Mouse (Mus musculus): ENCODE results near the gene Gm28035. TPM values are rescaled to one million over a fixed set of nuclear protein-coding genes. Genes with fewer than 3 reads are reported as not detected.
A peak's percentile ranks its signal among the peaks of the same experiment; 100 is the strongest.

Gm28035 gene
- total and polyA plus RNA-seq, 3 experiments = 0.27 to 0.64 (median 0.36) TPM

- TF ChIP-seq MAZ (IDR thresholded peaks at IDR 0.05; ENCODE audit: low read depth, low read length) = peak; percentile 93
Observed at GRCm38 (mm10) chr2:30286192-30287026, 46.0 kb downstream of the Gm28035 start, which contains the start of the genes Dolk and Nup188 (continued).

- peak overlapping the region; percentile 97 to 99 (median 99) for H3K4me3 ChIP-seq (replicated peaks in 1 of 3; ENCODE audit: low read depth in 2 of 3, low read length in 2 of 3, poor library complexity in 1 of 3)
- peaks cover 8 to 31% of the 10 kb centered on the region in 2 experiments for H3K4me1 ChIP-seq (ENCODE audit: control insufficient read depth in 1 of 2, insufficient read depth in 2 of 2)
- in situ Hi-C loops (cut with MboI; ENCODE audit: low pct_ligation_motif_present, low pct_unique_long_range_greater_than_20kb, low sequenced_read_pairs) (loop anchor here (5.0 kb wide), 1 partner anchor 100 kb away; no protein-coding TSS in a partner anchor), dilution Hi-C loops (cut with MboI; ENCODE audit: extremely low pct_ligation_motif_present, extremely low pct_unique_long_range_greater_than_20kb, low sequenced_read_pairs) (no loop called here)
- peak; percentile 52 for DNase-seq (ENCODE audit: extremely low read depth)
- H3K9me3 ChIP-seq (replicated peaks; ENCODE audit: low read length) = no peaks in the 10 kb centered on the region
- H3K36me3 ChIP-seq (replicated peaks in 1 of 2; ENCODE audit: control insufficient read depth in 1 of 2, insufficient read depth in 1 of 2, low read length in 1 of 2) = peaks cover 7 to 38% of the 10 kb centered on the region in 2 experiments
- H3K9ac ChIP-seq (ENCODE audit: insufficient read depth, low read depth) = peak overlapping the region; percentile 91
- H3K27ac ChIP-seq (ENCODE audit: insufficient read depth, low read depth) = no peak overlapping the region
- peaks cover 50% of the 10 kb centered on the region for H3K79me2 ChIP-seq (replicated peaks; ENCODE audit: control insufficient read depth, extremely low read depth, insufficient read depth, poor library complexity, severe bottlenecking)
- H3K4me2 ChIP-seq (ENCODE audit: insufficient read depth, low read depth, poor library complexity, severe bottlenecking) = peak overlapping the region; percentile 94
- H3K27me3 ChIP-seq (replicated peaks) = no peaks in the 10 kb centered on the region
- TF ChIP-seq NELFE (IDR thresholded peaks at IDR 0.05; ENCODE audit: low read depth, low read length) (peak; percentile 40), BHLHE40 (IDR thresholded peaks at IDR 0.05; ENCODE audit: low read depth, low read length) (no peak), CHD1 (IDR thresholded peaks at IDR 0.05; ENCODE audit: low read depth, low read length) (0 out of 2 replicates have a peak, but pooled peaks have one; percentile 12), POLR2A (IDR thresholded peaks at IDR 0.05; ENCODE audit: low read depth, low read length) (no peak), RAD21 (IDR thresholded peaks at IDR 0.05; ENCODE audit: low read depth, low read length) (no peak), ETS1 (conservative IDR thresholded peaks at IDR 0.05; ENCODE audit: low read depth, low read length) (no peak), MAFK (IDR thresholded peaks at IDR 0.05; ENCODE audit: insufficient replicate concordance, low read length) (no peak), CHD2 (IDR thresholded peaks at IDR 0.05; ENCODE audit: low read length) (no peak), USF2 (conservative IDR thresholded peaks at IDR 0.05; ENCODE audit: low read depth, low read length) (no peak), USF1 (IDR thresholded peaks at IDR 0.05; ENCODE audit: low read depth, low read length) (no peak), MXI1 (IDR thresholded peaks at IDR 0.05; ENCODE audit: low read depth, low read length) (no peak; the same call in none of the 2 replicates), MAX (IDR thresholded peaks at IDR 0.05; ENCODE audit: low read length) (no peak), JUN (IDR thresholded peaks at IDR 0.05; ENCODE audit: insufficient read depth, low read depth, low read length) (no peak), ZMIZ1 (IDR thresholded peaks at IDR 0.05; ENCODE audit: low read depth, low read length) (no peak), TBP (conservative IDR thresholded peaks at IDR 0.05; ENCODE audit: low read depth, low read length) (0 out of 2 replicates have a peak, but pooled peaks have one; percentile 27), GABPA (IDR thresholded peaks at IDR 0.05; ENCODE audit: insufficient replicate concordance, low read depth, low read length) (no peak), ZNF384 (IDR thresholded peaks at IDR 0.05; ENCODE audit: low read depth, low read length) (no peak), MEF2A (IDR thresholded peaks at IDR 0.05; ENCODE audit: borderline replicate concordance, low read depth, low read length) (no peak), KAT2A (IDR thresholded peaks at IDR 0.05; ENCODE audit: insufficient replicate concordance, low read length) (no peak), EP300 (IDR thresholded peaks at IDR 0.05; ENCODE audit: low read length) (no peak), IRF4 (IDR thresholded peaks at IDR 0.05; ENCODE audit: low read depth, low read length) (no peak), MAZ (IDR thresholded peaks at IDR 0.05; ENCODE audit: low read depth, low read length) (no peak), SMC3 (IDR thresholded peaks at IDR 0.05; ENCODE audit: low read depth, low read length) (no peak), NRF1 (IDR thresholded peaks at IDR 0.05; ENCODE audit: low read depth, low read length) (no peak), HCFC1 (IDR thresholded peaks at IDR 0.05; ENCODE audit: low read depth, low read length) (no peak), ELF1 (IDR thresholded peaks at IDR 0.05; ENCODE audit: low read depth, low read length) (no peak; the same call in 1 of the 2 replicates), TCF12 (IDR thresholded peaks at IDR 0.05; ENCODE audit: low read depth, low read length) (0 out of 2 replicates have a peak, but pooled peaks have one; percentile 24), POLR2AphosphoS2 (IDR thresholded peaks at IDR 0.05; ENCODE audit: low read depth, low read length) (no peak), E2F4 (IDR thresholded peaks at IDR 0.05; ENCODE audit: insufficient replicate concordance, low read depth, low read length) (no peak), JUND (conservative IDR thresholded peaks at IDR 0.05; ENCODE audit: low read depth, low read length) (0 out of 2 replicates have a peak, but pooled peaks have one; percentile 20), SIN3A (IDR thresholded peaks at IDR 0.05; ENCODE audit: low read length) (peak; percentile 8; the same call in 1 of the 2 replicates), PAX5 (IDR thresholded peaks at IDR 0.05; ENCODE audit: low read length) (no peak), ZC3H11A (IDR thresholded peaks at IDR 0.05; ENCODE audit: low read depth, low read length) (no peak), MYC (IDR thresholded peaks at IDR 0.05; ENCODE audit: low read depth, low read length) (no peak), CTCF (conservative IDR thresholded peaks at IDR 0.05 in 1 of 2, IDR thresholded peaks at IDR 0.05 in 1 of 2; ENCODE audit: low read depth in 2 of 2, low read length in 2 of 2) (peak in 1 of 2 experiments; percentile 31; a peak in 2 of 4 replicates), ZKSCAN1 (IDR thresholded peaks at IDR 0.05; ENCODE audit: borderline replicate concordance, low read depth, low read length) (no peak)
Observed at GRCm38 (mm10) chr2:30287027-30287373, 46.6 kb downstream of the Gm28035 start.
